Mouse (Mus musculus): ENCODE measurements around the gene Acox2.
"Not testable (repeated sequence)": the region's sequence is repeated elsewhere in the genome, so short reads cannot be mapped to it uniquely, and the experiment has no call there.

Gene Acox2

GRCm38 (mm10) chr14:8259166-8259565 lies at the start of gene Acox2:
Acox2 (minus strand) TSS chr14:8259353.
- DNase-seq (ENCODE audit: low spot score in 2 of 2), result no peak

GRCm38 (mm10) chr14:8308650-8309049 lies 49.5 kb upstream of the Acox2 start:
- no peak for DNase-seq (ENCODE audit: low spot score in 2 of 2)

- DNase-seq (ENCODE audit: low spot score in 2 of 2), result no peak
These were observed 47.7 kb upstream of the Acox2 start for GRCm38 (mm10) chr14:8306884-8307283.

GRCm38 (mm10) chr14:8305014-8305413 lies 45.9 kb upstream of the Acox2 start:
- DNase-seq (ENCODE audit: low spot score in 2 of 2), result no peak

- no peak for DNase-seq (ENCODE audit: low spot score in 2 of 2)
These were observed 44.9 kb upstream of the Acox2 start for GRCm38 (mm10) chr14:8304082-8304481.

- no peak for DNase-seq (ENCODE audit: low spot score in 2 of 2)
These were observed 43.5 kb upstream of the Acox2 start for GRCm38 (mm10) chr14:8302687-8303086.

- DNase-seq (ENCODE audit: low spot score in 2 of 2), result peak; percentile 49 to 59
These were observed 41.1 kb upstream of the Acox2 start for GRCm38 (mm10) chr14:8300281-8300680.

GRCm38 (mm10) chr14:8297889-8298293 lies 38.7 kb upstream of the Acox2 start:
- DNase-seq (ENCODE audit: low spot score in 2 of 2), result no peak

- no peak for DNase-seq (ENCODE audit: low spot score in 2 of 2)
These were observed 35.1 kb upstream of the Acox2 start for GRCm38 (mm10) chr14:8294257-8294656.

- DNase-seq (ENCODE audit: low spot score in 2 of 2), result peak; percentile 52 to 55
These were observed 27.4 kb upstream of the Acox2 start for GRCm38 (mm10) chr14:8286595-8286994.

- no peak for DNase-seq (ENCODE audit: low spot score in 2 of 2)
These were observed 24.6 kb upstream of the Acox2 start for GRCm38 (mm10) chr14:8283784-8284183.

GRCm38 (mm10) chr14:8271281-8271680 lies 12.1 kb upstream of the Acox2 start:
- DNase-seq (ENCODE audit: low spot score in 2 of 2), result not testable (repeated sequence)

- no peak for DNase-seq (ENCODE audit: low spot score in 2 of 2)
These were observed 5.2 kb upstream of the Acox2 start for GRCm38 (mm10) chr14:8264378-8264777.

- no peak for DNase-seq (ENCODE audit: low spot score in 2 of 2)
These were observed 3.1 kb upstream of the Acox2 start for GRCm38 (mm10) chr14:8262242-8262641.

- no peak for DNase-seq (ENCODE audit: low spot score in 2 of 2)
These were observed 1.1 kb upstream of the Acox2 start for GRCm38 (mm10) chr14:8260214-8260613.

- no peak for DNase-seq (ENCODE audit: low spot score in 2 of 2)
These were observed 401 bp downstream of the Acox2 start for GRCm38 (mm10) chr14:8258752-8259151.

GRCm38 (mm10) chr14:8258335-8258627 lies 872 bp downstream of the Acox2 start:
- no peak for DNase-seq (ENCODE audit: low spot score in 2 of 2)

- no peak for DNase-seq (ENCODE audit: low spot score in 2 of 2)
These were observed 1.4 kb downstream of the Acox2 start for GRCm38 (mm10) chr14:8257521-8258334.

GRCm38 (mm10) chr14:8256881-8257280 lies 2.3 kb downstream of the Acox2 start:
- no peak for DNase-seq (ENCODE audit: low spot score in 2 of 2)

- DNase-seq (ENCODE audit: low spot score in 2 of 2), result no peak
These were observed 3.1 kb downstream of the Acox2 start for GRCm38 (mm10) chr14:8256072-8256471.

GRCm38 (mm10) chr14:8255076-8255729 lies 4.0 kb downstream of the Acox2 start:
- peak; percentile 33 to 68 for DNase-seq (ENCODE audit: low spot score in 2 of 2)

- no peak for DNase-seq (ENCODE audit: low spot score in 2 of 2)
These were observed 7.7 kb downstream of the Acox2 start for GRCm38 (mm10) chr14:8251330-8251885.
